Mouse (Mus musculus) retina, postnatal 7 days (tissue): ENCODE results near the gene Tmem248.

Experiments used
- DNase-seq: peaks from one replicate; pipeline ENCODE4 v3.0.0-alpha.2; 2012; ENCODE audit warnings: low read depth, low spot score

Gene Tmem248

DNA sequence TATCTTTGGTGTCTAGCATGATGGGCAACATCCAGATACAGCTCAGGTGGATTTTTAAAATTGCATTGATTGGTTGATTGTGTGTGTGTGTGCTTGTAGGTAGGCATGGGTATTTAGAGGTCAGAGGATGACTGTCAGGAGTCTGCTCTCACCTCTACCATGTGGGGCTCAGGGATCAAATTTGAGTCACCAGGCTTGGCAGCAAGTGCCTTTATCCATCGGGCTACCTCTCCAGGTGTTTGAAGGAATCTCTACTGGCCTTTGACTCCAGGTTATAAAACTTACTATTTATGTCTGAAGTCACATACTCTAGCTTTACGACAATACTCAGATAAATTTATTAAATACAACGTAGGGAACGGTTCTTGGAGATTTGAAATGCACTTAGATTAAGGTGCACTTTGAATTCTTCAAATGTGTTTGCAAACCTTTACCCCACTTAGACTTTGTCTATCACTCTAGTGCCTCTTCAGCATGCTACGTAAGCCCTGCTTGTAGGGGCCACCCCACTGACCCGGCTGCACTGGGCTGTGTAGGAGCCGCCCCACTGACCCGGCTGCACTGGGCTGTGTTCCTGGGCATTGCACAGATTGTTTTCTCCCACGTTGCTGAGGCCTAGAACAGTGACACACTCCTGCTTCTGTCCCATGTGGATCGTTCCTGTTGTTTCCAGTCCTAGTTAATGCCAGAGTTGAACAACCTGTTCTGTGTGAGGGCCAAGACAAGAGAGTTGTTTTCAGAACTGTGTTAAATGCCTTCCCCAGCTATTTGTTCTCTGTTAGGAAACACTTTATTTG is 16.4 kb upstream of the Tmem248 start:
- no peak for DNase-seq

DNA sequence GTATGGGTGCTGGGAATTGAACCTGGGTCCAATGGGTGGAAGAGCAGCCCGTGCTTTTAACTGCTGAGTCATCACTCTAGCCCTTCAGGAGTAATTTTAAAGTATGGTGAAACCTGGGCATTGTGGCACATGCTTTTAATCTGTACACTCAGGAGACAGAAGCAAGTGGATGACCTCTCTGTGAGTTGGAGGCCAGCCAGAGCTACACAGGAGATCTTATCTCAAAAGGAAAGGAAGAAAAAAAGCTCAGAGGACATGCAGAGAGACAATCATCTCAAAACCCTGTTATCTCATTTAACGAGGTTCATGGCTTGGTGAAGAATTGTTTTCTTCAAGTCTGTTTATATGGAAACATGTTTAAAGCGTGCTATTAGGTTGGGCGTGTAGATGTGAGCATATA is 12.9 kb upstream of the Tmem248 start:
- DNase-seq = no peak

DNA sequence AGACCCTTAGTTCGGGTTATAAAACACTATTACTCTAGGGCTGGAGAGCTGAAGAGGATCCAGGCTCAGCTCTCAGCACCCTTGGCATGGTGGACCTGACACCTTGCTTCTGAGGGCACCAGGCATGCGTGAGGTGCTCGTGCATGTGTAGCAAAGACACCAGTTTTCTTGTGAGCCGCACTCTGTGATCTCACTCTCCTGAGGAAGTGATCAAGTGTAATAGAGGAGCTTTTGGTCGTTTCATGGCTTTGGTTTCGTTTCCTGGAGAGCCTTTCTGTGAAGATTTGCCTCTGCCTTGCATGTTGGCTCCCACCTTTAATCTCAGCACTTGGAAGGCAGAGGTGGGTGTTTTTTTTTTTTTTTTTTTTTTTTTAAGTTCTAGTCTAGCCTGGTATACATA is 12.3 kb upstream of the Tmem248 start:
- DNase-seq = no peak

DNA sequence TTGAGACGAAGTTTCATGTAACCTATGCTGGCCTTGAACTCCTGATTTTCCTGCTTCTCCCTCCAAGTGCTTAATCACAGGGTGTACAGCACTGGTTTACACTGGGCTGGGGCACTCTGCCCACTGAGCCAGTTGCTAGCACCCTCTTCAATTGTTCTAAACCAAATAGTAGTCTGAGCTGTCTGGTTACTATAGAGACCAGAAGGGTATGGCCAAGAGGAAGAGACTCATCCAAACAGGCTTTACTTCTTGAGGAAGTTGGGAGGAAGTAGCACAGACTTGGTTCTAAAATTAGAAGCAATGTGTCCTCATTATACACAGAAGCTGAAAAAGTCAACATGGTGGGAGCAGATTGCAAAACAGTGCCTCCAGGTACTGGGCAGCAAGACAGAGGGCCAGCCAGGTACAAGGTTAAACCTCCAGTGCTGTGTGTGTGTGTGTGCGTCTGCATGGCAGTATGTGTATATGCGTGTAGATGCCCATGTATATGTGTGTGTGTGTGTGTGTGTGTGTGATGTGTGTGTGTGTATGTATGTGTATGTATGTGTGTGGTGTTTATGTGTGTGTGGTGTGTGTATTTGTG is 11.3 kb upstream of the Tmem248 start:
- no peak for DNase-seq

GRCm38 (mm10) chr5:130207299-130207698 is 9.6 kb upstream of the Tmem248 start:
- DNase-seq = no peak

DNA sequence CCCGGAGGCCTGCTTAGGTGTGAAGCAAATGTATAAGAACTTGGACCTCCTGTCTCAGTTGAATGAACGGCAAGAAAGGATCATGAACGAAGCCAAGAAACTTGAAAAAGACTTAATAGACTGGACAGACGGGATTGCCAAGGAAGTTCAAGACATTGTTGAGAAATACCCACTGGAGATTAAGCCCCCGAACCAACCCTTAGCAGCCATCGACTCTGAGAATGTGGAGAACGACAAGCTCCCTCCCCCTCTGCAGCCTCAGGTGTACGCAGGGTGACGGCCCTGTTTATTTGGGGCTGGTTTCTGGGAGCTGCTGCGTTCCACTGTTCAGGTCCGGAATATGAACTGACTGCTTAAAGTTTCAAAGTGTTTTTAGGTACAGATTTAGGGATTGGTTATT is 3.9 kb upstream of the Tmem248 start:
- no peak for DNase-seq

GRCm38 (mm10) chr5:130217406-130217805 is 525 bp downstream of the Tmem248 start:
- no peak for DNase-seq

DNA sequence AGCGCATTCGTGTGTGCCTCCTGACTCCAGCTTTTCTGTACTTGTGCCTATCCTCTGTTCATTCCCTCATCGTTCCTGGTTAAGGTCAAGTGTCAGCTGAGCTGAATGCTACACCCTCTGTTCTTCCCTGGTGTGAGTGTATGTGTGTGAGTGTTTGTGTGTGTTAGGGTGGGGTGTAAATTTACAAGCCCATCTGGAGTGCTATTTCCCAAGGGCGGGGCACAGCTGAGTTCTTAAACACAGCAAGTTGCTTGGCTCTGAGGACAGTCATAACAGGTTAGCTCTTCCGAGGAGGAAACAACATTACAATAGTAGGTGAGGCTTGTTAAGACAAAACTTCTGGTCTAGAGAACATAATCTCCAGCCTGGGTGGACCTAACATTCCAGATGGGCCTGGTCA is 1.5 kb downstream of the Tmem248 start:
- no peak for DNase-seq

DNA sequence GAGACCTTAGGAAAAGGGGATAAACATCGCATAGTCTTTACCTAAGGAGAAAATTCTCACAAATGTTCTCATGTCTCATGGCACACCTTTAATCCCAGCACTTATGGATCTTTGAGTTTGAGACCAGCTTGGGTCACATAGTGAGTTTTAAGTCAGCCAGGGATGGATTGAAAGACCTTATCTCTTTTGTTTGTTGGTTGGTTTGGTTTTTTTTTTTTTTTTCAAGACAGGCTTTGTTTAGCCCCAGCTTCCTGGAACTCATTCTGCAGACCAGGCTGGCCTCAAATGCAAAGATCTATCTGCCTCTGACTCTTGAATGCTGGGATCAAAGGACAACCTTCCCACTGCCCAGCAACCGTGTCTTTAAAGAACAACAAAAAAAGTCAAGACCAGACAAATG is 4.4 kb downstream of the Tmem248 start:
- DNase-seq = no peak

- DNase-seq = no peak
Measured at GRCm38 (mm10) chr5:130221760-130222145, 4.9 kb downstream of the Tmem248 start.

DNA sequence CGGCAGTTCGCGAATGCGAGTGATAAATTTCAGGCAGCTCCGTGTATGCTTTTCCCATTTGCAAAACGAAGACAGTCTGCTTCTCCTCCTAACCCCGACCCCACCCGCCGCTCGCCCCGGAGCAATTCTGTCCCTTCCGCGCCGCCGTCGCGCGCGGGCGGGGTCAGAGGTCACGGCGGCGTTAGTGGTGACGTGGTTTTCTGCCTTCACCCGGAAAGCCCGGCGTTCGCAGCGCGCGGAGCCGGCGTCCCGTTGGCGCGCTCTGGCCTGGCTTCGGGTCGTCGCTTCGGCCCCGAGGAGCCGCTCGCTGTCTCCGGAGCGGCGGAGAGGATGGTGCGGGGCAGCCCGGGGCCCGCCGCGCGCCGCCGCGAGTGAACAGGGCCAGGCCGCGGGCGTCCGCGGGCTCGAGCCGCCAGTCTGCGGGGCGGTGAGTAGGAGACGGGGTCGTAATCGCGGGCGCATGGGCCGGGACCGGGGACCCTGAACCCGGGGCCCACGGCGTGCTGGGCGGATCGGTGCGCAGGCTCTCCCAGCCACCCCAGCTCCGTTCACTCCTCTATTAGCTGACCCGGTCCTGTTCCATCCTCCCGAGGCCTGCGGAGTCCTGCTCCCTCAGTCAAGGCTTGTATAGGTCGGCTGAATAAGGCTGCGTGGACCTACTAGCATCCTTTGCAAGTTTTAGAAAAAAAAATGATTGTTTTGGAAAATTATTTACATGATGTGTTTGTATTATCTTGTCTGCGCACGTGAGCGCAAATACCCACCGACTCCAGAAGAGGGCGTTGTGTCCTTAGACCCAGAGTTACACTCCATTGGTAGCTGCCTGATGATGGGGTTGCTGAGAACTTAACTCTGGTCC is 5.5 kb downstream of the Tmem248 start:
- peak; percentile 90 for DNase-seq

DNA sequence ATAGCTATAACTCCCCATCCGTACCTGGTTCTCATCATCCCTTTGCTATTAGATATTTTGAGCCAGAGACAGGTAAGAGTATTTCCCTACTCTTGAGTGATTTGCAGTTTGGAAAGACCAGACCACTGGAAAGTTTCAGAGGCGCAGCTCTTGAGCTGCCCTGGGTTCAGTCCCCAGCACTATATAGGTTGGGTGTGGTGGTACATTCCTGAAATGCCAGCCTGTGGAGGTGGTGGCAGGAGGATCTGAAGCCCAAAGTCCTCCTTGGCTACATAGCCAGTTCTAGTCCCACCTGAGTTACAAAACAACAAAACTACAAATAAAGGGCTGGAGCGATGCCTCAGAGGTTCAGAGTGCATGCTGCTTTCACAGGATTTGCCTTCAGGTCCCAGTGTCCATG is 9.9 kb downstream of the Tmem248 start:
- DNase-seq = no peak

DNA sequence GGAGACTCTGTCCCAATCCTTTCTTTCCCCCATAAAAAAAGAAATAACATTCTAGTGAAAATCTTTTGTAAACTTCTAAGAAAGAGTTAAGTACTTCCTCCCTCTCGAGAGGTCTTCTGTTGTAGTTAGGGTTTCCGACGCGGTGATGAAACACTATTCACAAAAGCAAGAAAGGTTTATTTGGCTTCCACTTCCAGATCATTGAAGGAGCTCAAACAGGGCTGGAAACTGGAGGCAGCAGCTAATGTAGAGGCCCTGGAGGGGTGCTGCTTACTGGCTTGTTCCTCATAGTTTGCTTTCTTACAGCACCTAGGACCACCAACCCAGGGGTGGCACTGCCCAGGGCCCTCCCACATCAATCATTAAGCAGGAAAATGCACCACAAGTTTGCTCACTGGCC is 11.2 kb downstream of the Tmem248 start:
- DNase-seq = no peak

GRCm38 (mm10) chr5:130236302-130236701 is 19.4 kb downstream of the Tmem248 start:
- DNase-seq = no peak

GRCm38 (mm10) chr5:130239236-130239635 is 22.4 kb downstream of the Tmem248 start:
- no peak for DNase-seq

DNA sequence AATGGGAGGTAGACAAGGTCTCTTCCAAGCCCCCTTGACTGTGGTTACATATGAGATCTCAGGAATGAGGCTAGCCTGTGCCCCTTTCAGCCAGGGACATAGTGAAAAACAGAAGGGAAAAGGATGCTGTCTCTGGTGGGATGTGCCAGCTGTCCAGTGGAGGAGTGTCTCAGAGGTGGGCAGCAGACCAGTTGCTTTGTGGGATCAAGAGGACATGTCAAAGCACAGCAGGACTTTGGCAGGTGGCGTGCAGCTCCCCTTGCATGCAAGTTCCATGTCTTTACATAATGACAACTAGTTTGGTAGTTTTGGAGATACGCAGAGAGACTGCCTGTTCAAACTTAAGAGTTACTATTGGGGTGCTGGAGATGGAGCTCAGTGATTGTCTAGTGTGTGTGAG is 23.0 kb downstream of the Tmem248 start:
- no peak for DNase-seq

- DNase-seq = no peak
Measured at GRCm38 (mm10) chr5:130241426-130241825, 24.5 kb downstream of the Tmem248 start.

DNA sequence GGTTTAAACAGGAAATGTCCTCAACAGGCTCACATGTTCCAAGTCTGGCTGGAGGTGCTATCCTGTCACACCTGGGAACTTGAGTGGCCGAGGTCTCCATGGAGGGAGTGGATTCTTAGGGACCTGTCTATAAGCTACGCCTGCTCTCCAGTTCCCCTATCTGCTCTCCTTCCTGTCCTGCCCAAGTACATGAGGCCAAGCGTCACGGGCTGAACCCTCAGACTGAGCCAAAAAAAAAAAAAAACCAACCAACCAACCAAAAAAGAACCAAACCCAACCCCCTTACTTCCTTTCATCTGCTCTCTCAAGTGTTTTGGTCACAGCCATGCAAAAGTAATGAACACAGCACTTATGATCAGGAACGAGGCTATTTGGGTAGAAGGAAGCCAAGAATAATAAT is 30.9 kb downstream of the Tmem248 start:
- no peak for DNase-seq

DNA sequence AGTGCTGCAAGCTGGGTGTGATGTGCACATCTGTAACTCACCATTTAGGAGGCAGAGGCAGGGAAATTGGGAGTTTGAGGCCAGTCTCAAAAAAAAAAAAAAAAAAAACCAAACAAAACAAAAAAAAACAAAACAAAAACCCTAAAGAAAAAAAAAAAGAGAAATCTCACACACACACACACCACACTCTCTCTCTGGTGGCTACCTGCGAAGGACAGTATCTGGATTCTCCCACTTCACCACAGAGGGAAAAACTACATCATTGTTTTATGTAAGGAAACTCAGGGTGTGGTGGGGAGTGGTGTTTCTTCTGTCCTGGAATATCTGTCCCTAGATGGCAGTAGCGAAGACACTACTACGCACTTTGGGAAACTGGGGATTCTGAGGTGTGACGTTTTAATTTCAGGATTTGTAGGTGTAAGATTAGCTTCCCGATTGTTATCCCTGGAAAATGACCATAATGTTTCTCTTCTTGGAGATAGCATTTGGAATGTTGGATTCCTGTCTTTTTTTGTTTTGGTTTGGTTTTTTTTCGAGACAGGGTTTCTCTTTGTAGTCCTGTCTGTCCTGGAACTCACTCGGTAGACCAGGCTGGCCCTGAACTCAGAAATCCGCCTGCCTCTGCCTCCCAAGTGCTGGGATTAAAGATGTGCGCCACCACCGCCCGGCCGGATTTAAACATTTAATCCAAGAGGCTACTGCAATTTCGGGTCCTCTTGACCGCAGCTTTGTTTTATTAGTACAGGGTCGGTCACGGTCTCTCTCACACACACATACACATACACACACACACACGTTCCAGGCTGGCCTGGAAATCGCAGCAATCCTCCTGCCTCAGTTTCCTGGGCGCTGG is 37.5 kb downstream of the Tmem248 start:
- no peak for DNase-seq

DNA sequence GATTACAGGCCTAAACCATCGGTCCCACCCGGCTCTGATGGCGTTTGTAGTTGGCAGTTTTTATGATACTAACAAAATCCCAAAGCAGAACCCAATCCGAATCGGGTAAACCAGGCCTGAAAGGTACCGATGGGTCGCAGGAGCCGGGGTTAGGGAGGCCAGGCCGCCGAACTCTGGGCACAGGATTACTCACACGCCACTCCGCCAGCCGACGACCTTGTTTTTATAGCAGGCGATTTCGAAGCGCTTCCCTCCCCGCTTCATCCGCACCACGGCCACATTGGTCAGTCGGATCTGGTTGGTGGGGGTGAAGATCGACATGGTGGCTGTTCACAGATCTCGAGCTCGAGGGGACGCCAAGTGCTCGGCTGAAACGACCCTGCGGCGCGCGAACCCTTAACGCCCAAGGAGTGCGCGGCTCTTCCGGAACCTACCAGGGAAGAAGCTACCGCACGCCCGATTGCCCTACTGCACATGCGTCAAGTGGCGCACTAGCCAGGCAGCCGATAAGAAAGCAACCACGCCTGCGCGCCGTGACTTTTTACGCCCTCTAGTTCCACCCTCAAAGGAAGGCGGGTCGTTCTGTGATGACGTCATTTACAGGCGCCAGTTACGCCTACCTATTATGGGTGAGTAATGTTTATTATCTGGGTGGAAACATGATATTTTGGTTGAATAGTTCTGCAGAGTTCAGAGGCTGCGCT is 38.3 kb downstream of the Tmem248 start, which contains the start of the genes Sbds and Tyw1:
TSS of gene Sbds (minus strand) at position 514 of the 704 bp plus-strand sequence.
TSS of gene Tyw1 (plus strand) at position 603 of the 704 bp plus-strand sequence.
- peak; percentile 97 for DNase-seq
